Mouse (Mus musculus) cerebellum, postnatal 25 days (tissue): ENCODE data around the gene Grid2.

ENCODE experiments used
- DNase-seq, 2 experiments: peaks; one replicate each; pipeline ENCODE4 v3.0.0; 2021; ENCODE audit warnings: mixed read lengths in 2 of 2

Grid2 gene

GRCm38 (mm10) chr6:64733311-64733710 lies 1477.6 kb downstream of the Grid2 start:
- DNase-seq, result no peak

- peak; percentile 34 to 46 for DNase-seq
These were observed 1479.0 kb downstream of the Grid2 start for GRCm38 (mm10) chr6:64734441-64735320.

GRCm38 (mm10) chr6:64736317-64736716 lies 1480.6 kb downstream of the Grid2 start:
- no peak for DNase-seq

GRCm38 (mm10) chr6:64742915-64743489 lies 1487.3 kb downstream of the Grid2 start:
- no peak for DNase-seq
